Mouse (Mus musculus): ENCODE measurements around the gene Gmpr.

GRCm38 (mm10) chr13:45469481-45470301 is 37.6 kb upstream of the Gmpr start:
- no peak for TF ChIP-seq CTCF (IDR thresholded peaks at IDR 0.05; ENCODE audit: extremely low read depth, insufficient read depth, insufficient read length, insufficient replicate concordance)
- no peak for TF ChIP-seq POLR2A (IDR thresholded peaks at IDR 0.05; ENCODE audit: low read depth, low read length)
